Mouse (Mus musculus) embryonic facial prominence, embryonic 11.5 days (tissue): ENCODE results near the gene Opa1. TPM values are rescaled to one million over a fixed set of nuclear protein-coding genes. Genes with fewer than 3 reads are reported as not detected.

Experiments used
- polyA plus RNA-seq: library from polyadenylated mRNA; unstranded; fragments of >200 nt; fragmentation: Nextera tagmentation; extraction: Ambion mirVana; gene quantifications from 2 replicates; pipeline ENCODE4 v1.2.1, GENCODE M21; 2014

The Opa1 gene
- polyA plus RNA-seq, 1 experiment from 2014 or later: 52.0 TPM

Other genes starting within 250 kb of the Opa1 start
- 0.10 TPM in 1 of 2 replicates, not detected in the other for gene Atp13a5, start 200.6 kb upstream of the Opa1 start, polyA plus RNA-seq
- not detected in 2 replicates for gene Atp13a4, start 34.5 kb upstream of the Opa1 start, polyA plus RNA-seq